Mouse (Mus musculus) A20 (cell line): ENCODE measurements around the gene Hist1h2ac.
A peak's percentile ranks its signal among the peaks of the same experiment; 100 is the strongest.
"Not testable (repeated sequence)": the region's sequence is repeated elsewhere in the genome, so short reads cannot be mapped to it uniquely, and the experiment has no call there.

ENCODE experiments used
- DNase-seq: peaks from one replicate; pipeline ENCODE4 v3.0.0-alpha.2; 2011; ENCODE audit warnings: low read depth, low spot score

The Hist1h2ac gene

GRCm38 (mm10) chr13:23683755-23684281 is at the start of gene Hist1h2ac, which contains the start of gene Hist1h2bc:
TSS of gene Hist1h2ac (minus strand) at chr13:23683948.
TSS of gene Hist1h2bc (plus strand) at chr13:23684199.
- peak; percentile 97 for DNase-seq

DNA sequence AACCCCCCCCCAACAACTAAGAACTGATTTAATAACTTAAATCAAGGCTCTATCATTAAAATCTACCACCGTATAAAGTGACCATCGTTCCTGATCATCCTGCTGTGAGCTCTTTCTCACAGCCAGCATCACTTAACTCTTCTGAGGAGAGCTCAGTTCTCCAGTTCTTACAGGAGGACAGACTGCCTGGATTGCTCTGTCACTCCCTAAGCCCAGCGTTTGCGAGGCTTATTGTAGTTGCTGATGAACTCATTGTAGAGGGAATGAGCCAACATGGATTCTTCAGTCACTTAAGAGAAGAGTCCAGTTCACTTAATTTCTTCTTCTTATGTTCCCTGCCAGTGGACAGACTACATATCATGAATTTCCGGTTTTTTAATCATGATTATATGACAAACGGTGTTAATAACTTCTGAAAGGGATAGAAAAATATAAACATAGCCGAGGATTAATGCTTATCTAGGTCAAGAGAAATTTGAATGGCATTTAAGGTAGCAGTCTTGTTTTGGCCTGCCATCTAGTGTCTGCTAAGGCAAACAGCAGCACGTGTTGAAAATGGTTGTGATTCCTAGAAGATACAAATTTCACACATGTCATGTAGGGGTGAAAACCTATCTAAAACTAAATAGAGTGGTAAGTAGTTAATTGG is 48.5 kb upstream of the Hist1h2ac start:
- DNase-seq: peak; percentile 46

DNA sequence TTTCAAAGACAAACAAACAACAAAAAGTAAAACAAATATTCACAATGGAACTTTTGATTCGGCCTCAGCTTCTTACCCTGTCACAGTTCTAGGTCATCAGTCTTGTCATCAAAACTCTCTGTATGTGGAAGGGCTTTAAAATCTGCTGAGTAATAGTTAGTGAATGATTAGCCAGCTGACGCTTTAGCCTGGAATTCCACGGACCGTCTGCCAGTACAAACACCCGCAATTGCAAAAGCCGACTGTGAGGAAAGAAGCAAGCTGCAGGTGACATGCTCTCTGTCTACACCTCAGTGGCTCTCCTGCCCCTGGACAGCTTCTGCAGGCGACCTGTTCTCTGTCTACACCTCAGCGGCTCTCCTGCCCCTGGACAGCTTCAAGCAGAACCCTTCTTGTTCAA is 46.7 kb upstream of the Hist1h2ac start:
- no peak for DNase-seq

DNA sequence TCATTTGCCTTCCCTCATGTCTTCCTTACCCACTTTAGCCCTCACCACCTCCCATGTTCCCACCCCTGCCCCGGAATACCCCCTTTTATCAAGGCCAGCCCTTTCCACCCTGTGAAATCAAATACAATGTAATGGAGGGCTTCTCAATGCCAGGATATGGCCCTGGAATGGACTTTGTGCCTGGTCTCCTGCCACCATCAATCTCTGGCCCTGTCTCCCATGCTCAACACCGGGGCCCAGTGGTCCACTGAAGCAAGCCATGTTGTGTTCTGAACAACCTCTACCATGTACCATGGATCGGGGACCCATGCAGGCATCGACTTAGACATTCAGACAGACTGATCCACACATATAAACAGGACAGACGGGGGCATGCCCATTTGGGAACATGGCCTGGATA is 46.0 kb upstream of the Hist1h2ac start:
- DNase-seq: no peak

DNA sequence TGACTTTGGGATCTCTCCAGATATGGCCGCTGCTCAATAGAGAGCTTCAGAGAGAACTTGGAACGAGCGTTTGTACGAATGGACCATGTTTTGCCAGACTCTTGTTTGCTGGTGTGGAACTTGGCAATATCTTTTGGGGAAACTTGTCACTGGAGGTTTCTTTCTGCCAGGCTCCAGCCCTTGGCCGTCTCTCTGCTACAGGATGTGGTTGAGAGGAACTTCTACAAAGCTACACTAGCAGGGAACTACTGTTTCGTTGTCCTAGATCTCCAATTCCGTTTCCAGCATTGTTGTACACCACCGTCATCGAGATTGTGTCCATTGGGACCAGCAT is 45.4 kb upstream of the Hist1h2ac start:
- no peak for DNase-seq

- DNase-seq: no peak
Measured at GRCm38 (mm10) chr13:23728472-23729191, 44.9 kb upstream of the Hist1h2ac start.

GRCm38 (mm10) chr13:23725213-23725612 is 41.5 kb upstream of the Hist1h2ac start:
- DNase-seq: no peak

DNA sequence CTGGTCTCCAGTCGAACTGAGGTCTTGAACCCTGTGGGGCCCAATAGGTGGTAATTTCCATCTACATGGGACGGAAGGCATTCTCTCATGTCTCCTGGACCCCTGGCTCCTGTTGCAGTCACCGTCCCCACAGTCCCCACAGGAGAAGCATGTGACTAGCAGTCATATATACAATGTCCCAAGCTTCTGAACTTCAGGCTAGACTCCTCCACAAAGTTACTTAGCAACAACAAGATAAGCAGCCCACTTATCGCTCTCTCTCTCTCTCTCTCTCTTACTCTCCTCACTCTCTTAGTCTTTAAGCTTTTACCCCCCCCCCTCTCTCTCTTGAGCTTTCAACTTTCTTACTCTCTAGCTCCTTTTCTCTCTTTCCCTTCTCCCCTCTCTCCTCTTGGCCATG is 40.5 kb upstream of the Hist1h2ac start:
- DNase-seq: no peak

DNA sequence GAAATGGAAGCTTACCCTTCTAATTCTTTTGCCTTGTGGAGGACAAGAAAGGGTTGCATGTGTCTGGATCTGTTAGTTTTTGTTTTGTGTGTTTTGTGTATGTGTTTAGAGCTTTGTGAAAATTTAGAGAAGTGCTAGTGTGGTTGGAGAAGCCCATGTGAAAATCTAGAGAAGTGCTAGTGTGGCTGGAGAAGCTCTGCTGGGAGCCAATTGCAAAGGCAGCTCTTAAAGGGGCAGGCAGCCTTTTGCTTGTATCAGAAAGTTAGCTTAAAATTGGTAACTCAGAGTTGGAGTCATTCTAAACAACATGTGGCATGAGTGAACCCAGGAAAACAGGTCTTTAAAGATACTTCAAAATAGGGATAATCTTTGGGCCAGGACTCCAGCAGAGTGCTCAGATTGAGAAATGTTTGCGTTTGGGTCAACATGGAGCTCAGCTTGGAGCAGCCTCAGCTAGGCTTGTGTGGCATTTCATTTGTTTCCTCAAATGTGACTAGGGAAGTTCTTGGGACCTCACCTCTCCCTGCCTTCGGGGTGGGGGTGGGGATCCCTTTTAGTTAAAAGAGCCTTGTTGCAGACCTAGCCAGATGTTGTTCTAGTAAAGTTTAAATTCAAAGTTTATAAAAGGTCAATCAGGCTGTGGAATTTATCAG is 34.0 kb upstream of the Hist1h2ac start:
- not testable (repeated sequence) for DNase-seq

DNA sequence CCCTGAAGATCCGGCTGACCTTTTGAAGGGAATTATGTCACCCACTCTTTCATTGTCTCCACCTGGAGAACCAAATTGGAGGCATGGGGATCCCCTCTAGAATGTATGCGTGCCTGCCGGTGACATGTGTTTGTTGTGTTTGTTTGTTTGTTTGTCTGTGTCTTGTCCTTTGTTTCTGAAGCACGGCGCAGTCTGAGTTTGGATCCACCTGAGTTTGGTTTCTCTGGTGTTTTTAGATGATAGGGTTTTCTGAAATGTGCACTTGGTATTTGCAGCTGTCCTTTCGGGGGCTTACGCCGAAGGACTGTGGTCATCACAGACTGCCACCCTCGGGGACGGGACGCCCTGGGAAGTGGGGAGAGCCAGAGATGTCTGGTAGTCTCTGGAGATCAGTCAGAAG is 33.4 kb upstream of the Hist1h2ac start:
- no peak for DNase-seq

DNA sequence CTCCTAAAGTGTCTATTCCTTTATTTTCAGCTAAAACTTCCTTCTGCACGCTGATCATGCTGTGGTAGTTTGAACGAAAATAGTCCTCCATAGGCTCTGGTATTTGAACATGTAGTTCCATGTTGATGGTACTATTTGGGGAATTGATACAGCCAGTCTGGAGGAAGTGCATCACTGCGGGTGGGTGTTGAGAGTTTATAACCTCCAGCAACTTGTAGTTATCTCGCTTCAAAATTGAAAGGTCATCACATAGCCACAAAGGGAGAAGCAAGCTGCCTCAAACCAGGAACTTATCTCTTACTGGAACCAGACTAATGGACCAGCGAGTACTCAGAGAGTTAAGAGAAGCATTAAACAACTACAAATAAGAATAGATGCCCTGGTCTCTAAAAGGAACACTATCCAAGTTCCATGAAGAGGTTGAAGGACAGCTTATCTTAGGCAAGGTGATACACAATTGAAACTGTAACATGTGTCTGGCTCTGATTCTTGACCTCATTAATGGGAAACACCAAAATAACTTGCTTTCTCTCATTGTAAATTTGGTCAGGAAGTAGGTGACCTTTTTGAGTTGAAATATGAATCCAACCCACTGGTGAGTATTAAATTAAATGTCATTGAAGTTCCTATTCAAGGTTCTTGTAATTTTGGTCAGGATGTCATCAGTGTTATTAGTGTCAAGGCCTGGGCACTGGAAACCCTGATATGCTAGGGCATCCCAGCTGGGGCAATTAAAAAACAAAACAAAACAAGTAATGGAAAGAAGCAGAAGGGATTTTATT is 32.7 kb upstream of the Hist1h2ac start:
- DNase-seq: no peak

- peak; percentile 52 for DNase-seq
Measured at GRCm38 (mm10) chr13:23710374-23711089, 26.8 kb upstream of the Hist1h2ac start, which contains the start of gene Hfe. TSS of gene Hfe (minus strand) at chr13:23710854.

DNA sequence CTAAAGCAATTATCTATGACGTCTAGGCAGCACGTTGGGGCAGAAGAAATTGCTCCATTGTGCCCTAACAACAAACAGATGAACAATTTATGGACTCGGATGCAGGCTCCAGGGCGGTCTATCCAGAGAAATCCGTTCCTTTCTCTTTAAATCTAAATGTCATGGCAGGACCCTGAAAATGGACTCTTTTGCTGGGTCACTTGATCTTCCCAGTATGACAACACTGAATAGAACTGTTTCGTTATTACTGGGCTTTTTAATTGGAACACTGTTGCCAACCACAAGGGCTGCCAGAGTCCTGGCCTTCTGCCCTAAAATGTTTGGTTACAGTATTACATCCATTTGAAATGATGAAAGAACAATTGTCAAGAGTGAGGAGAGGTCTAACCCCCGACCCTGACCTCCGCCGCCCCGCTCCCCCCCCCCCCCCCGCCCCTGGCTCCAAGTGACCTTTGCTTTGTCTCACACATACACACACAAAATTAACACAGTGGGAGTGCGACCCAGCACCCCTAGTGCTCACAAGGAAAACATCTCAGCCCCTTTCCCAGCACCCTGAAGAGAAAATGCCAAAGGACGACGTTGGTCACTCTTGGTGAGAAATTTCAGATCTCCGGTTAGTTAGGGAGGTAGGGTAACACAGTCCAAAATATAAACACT is 26.1 kb upstream of the Hist1h2ac start:
- DNase-seq: no peak

GRCm38 (mm10) chr13:23708654-23709053 is 24.9 kb upstream of the Hist1h2ac start:
- no peak for DNase-seq

GRCm38 (mm10) chr13:23708041-23708440 is 24.3 kb upstream of the Hist1h2ac start:
- DNase-seq: no peak

DNA sequence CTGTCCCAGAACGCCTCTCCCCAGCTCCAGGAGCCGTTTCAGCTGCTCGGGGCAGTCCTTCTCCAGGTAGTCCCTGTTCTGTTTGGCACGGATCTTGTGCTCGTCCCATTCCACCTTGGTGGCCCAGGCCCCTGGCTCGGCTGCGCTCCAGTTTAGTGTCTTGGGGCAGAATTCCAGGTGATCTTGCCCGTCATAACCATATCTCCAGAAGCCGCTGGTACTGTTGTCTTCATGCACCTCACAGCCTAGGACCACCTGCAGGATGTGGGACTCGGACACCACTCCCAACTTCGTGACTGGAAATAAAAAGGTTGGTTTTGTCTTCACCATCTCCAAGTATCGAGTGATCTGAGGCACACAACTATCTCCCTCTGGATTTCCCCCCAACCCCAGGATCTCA is 23.0 kb upstream of the Hist1h2ac start:
- DNase-seq: no peak

DNA sequence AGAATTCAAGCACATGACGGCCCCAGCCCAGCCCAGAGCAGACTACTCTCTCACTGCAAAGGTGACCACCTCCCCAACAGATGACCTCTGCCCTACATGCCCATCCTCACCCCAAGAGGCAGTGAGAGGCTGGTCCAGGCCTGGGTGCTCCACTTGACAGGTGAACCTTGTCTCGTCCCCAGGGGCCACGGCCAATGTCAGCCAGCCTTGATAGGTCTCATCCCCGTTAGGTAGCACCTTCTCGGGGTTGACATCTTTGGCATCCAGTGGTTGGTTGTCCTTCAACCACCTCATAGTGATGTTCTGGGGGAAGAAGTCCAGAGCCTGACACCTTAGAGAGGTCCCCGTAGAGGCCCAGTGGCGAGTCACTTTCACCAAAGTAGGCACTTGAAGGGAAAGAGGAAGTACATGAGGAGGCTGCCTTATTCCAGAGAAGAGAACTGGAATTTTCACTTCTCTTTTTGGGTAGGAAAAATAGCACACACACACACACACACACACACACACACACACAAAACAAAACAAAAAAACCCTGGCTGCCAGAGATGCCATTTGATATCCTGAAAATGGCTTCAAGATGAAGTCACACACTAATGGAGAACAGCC is 22.1 kb upstream of the Hist1h2ac start:
- peak; percentile 54 for DNase-seq

- not testable (repeated sequence) for DNase-seq
Measured at GRCm38 (mm10) chr13:23702801-23703200, 19.1 kb upstream of the Hist1h2ac start.

DNA sequence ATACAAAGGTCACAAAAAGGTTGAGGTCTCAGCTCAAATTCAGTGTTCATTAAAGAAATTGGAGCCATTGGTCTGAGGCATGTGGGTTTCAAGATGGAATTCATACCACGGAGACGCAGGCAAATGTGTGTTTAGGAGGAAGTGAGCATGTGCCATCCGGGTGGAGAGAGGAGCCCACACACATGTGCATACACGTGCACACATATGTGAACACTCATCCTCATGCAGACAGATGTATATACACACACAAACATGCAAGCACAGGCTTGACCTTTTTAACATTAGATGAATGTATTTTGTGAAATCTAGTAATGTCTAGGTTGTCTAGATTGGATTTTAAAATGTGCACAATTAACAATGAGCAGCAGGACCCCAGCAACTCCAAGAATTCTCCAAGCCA is 18.5 kb upstream of the Hist1h2ac start:
- DNase-seq: no peak
